Mouse (Mus musculus) liver, postnatal 0 days (tissue): ENCODE results near the gene Col11a2. TPM values are rescaled to one million over a fixed set of nuclear protein-coding genes. Genes with fewer than 3 reads are reported as not detected.
A peak's percentile ranks its signal among the peaks of the same experiment; 100 is the strongest.

Experiments used
- ATAC-seq: fragments of 200-750 bp; cut with Nextera tagmentation; 2 replicates; pipeline ENCODE4 v1.8.0; 2017; ENCODE audit warnings: mild to moderate bottlenecking, moderate library complexity
- DNase-seq: peaks from one replicate; pipeline ENCODE4 v3.0.0-alpha.2; 2016
- H3K27ac ChIP-seq: fragments of 300-500 bp; sonication (generic); 2 replicates; pipeline ENCODE4 v1.5.1; 2014; ENCODE audit warnings: antibody characterized with exemption, moderate library complexity, mild to moderate bottlenecking, low read depth
- H3K27me3 ChIP-seq: fragments of 300-500 bp; sonication (generic); 2 replicates; pipeline ENCODE4 v1.6.1; 2014; ENCODE audit warnings: low read length, control low read depth, mixed read lengths; ENCODE audit not compliant: insufficient read depth
- H3K36me3 ChIP-seq: fragments of 300-500 bp; sonication (generic); replicated peaks from 2 replicates; pipeline ENCODE4 v1.6.1; 2014; ENCODE audit warnings: mild to moderate bottlenecking, control low read depth, low read length, moderate library complexity, mixed read lengths; ENCODE audit not compliant: insufficient read depth
- H3K4me1 ChIP-seq: fragments of 300-500 bp; sonication (generic); 2 replicates; pipeline ENCODE4 v1.6.1; 2014; ENCODE audit warnings: antibody characterized with exemption, mild to moderate bottlenecking, control low read depth; ENCODE audit not compliant: insufficient read depth
- H3K4me2 ChIP-seq: fragments of 300-500 bp; sonication (generic); 2 replicates; pipeline ENCODE4 v1.6.1; 2014; ENCODE audit warnings: low read depth, mild to moderate bottlenecking, low read length, moderate library complexity, mixed read lengths
- H3K4me3 ChIP-seq: fragments of 300-500 bp; sonication (generic); 2 replicates; pipeline ENCODE4 v1.5.1; 2014; ENCODE audit warnings: low read depth, low read length
- H3K9ac ChIP-seq: fragments of 300-500 bp; sonication (generic); replicated peaks from 2 replicates; pipeline ENCODE4 v1.6.1; 2014; ENCODE audit warnings: mild to moderate bottlenecking, moderate library complexity
- H3K9me3 ChIP-seq: fragments of 300-500 bp; sonication (generic); 2 replicates; pipeline ENCODE4 v1.6.1; 2016; ENCODE audit warnings: mild to moderate bottlenecking, control low read depth, low read length, mixed read lengths
- CTCF ChIP-seq: sonication (generic); IDR thresholded peaks from 2 replicates; pipeline ENCODE4 v1.5.1; 2016; ENCODE audit warnings: antibody characterized with exemption, low read depth
- EP300 ChIP-seq: IDR thresholded peaks from 2 replicates; pipeline ENCODE4 v1.6.1; 2016; ENCODE audit warnings: antibody characterized with exemption, low read depth, mild to moderate bottlenecking
- WGBS: fragments of 180-500 bp; shearing (Covaris S2); extraction: QIAGEN DNeasy Blood & Tissue Kit; methylation state at CpG from one replicate; pipeline ENCODE4 v1.1.7; 2014; ENCODE audit not compliant: insufficient replicate concordance; 5-methylcytosine and 5-hydroxymethylcytosine counted together
- polyA plus RNA-seq: library from polyadenylated mRNA; unstranded; fragments of >200 nt; fragmentation: Nextera tagmentation; extraction: Ambion mirVana; gene quantifications from 2 replicates; pipeline ENCODE4 v1.2.1, GENCODE M21; 2015

Gene Col11a2
- polyA plus RNA-seq, 1 experiment from 2014 or later: 0.47 TPM

GRCm38 (mm10) chr17:34028501-34029149, 10.6 kb upstream of the Col11a2 start:
- H3K4me1 ChIP-seq: peaks cover 60% of the 10 kb centered on the region
- no peak overlapping the region for H3K27ac ChIP-seq
- ATAC-seq (no peak), DNase-seq (no peak)
- H3K36me3 ChIP-seq: peaks cover 19% of the 10 kb centered on the region
- no peaks in the 10 kb centered on the region for H3K9me3 ChIP-seq
- H3K4me2 ChIP-seq: no peak overlapping the region
- H3K27me3 ChIP-seq: no peaks in the 10 kb centered on the region
- H3K9ac ChIP-seq: no peak overlapping the region
- TF ChIP-seq EP300 (no peak), CTCF (no peak)
- 74% methylated on average over 17 of the region's 17 CpGs for WGBS
- H3K4me3 ChIP-seq: no peak overlapping the region

DNA sequence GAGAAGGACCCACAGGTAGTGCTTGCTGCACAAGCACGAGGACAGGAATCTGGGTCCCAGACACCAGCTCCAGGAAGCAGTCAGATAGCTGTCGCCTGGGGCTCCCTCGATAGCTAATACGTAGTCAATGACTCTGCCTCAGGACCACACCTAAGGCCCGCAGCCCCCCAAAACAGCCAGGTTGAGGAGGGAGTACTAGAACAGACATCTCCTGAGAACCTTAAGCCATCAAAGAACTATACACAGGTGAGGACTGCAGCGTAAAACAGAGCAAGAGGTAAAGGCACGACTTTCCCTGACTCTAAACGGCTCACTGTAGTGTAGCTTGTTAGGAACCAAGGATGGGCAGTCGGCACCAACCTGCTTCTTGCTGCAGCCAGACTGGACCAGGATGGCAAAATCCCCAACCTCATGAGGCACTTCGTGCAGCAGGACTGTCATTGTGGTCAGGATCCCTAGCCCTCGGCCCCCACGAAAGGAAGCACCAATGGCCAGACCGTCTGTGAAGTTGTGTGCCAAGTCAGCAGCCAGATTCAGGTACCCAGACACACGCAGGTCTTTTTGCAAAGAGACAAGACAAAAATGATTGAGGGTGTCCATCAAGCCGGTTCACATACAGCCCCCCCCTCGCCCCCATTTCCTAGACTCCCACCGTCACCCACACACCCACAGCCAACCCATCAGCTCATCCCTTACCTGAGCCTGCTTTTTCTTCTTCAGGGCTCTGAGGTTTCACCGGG, 9.9 kb upstream of the Col11a2 start:
- TF ChIP-seq CTCF (no peak), EP300 (no peak)
- peak overlapping the region; percentile 94 for H3K4me2 ChIP-seq
- peak overlapping the region; percentile 79; the same call in 1 of the 2 replicates for H3K4me3 ChIP-seq
- no peaks in the 10 kb centered on the region for H3K27me3 ChIP-seq
- H3K9ac ChIP-seq: no peak overlapping the region
- DNase-seq (peak; percentile 9), ATAC-seq (no peak)
- 79% methylated on average over 18 of the region's 18 CpGs for WGBS
- peaks cover 24% of the 10 kb centered on the region for H3K36me3 ChIP-seq
- H3K27ac ChIP-seq: no peak overlapping the region
- no peaks in the 10 kb centered on the region for H3K9me3 ChIP-seq
- peaks cover 59% of the 10 kb centered on the region for H3K4me1 ChIP-seq

- Histone ChIP-seq H3K9me3 (no peaks in the 10 kb centered on the region), H3K4me2 (peak overlapping the region; percentile 94), H3K36me3 (peaks cover 27% of the 10 kb centered on the region), H3K9ac (peak overlapping the region; percentile 81), H3K4me1 (peaks cover 58% of the 10 kb centered on the region), H3K4me3 (peak overlapping the region; percentile 79), H3K27ac (peak overlapping the region; percentile 96; the same call in 1 of the 2 replicates), H3K27me3 (no peaks in the 10 kb centered on the region)
- DNase-seq (peak; percentile 13), ATAC-seq (no peak)
- no peak for TF ChIP-seq EP300
- TF ChIP-seq CTCF: no peak
- 80% methylated on average over 21 of the region's 21 CpGs for WGBS
These were observed 9.2 kb upstream of the Col11a2 start for GRCm38 (mm10) chr17:34029890-34030595.

GRCm38 (mm10) chr17:34030861-34031326, 8.3 kb upstream of the Col11a2 start:
- ATAC-seq (peak; percentile 2; the same call in 1 of the 2 replicates), DNase-seq (no peak)
- Histone ChIP-seq H3K27ac (peak overlapping the region; percentile 96), H3K9ac (peak overlapping the region; percentile 81), H3K4me2 (peak overlapping the region; percentile 94), H3K36me3 (peaks cover 33% of the 10 kb centered on the region), H3K27me3 (no peaks in the 10 kb centered on the region), H3K4me1 (peaks cover 49% of the 10 kb centered on the region), H3K4me3 (peak overlapping the region; percentile 79), H3K9me3 (no peaks in the 10 kb centered on the region)
- WGBS: 3% methylated on average over 20 of the region's 20 CpGs
- no peak for TF ChIP-seq EP300
- TF ChIP-seq CTCF: no peak

DNA sequence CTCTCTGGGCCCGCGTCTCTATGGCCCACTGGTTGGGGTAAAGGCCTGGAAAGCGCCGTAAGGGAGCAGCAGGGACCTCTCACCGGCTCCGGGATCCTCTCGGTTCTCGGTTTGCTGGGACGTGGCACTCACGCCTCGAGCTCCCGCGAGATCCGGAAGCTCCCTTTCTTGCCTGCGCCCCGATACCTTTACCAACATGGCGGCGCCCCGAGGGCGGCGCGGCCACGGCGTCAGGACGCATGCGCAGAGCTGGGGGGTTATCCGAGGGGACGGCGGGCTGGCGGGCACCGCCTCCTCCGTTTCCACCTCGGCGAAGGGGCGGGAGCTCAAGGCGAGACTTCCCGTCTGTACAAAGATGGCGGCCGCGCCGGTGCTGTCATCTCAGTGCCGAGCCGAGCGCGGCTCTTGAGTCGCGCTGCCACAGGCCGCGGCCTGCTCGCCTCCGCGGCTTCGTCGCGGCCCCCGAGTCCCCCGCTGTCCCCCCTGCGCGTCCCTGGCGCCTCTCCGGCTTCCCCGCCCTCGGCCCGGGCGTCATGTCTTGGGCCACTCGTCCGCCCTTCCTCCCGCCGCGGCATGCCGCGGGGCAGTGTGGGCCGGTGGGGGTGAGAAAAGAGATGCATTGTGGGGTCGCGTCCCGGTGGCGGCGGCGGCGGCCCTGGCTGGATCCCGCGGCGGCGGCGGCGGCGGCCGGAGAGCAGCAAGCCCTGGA, 7.6 kb upstream of the Col11a2 start, which contains the start of the genes Slc39a7 and Rxrb:
TSS of gene Slc39a7 (minus strand) at position 218 of the 709 bp plus-strand sequence.
TSS of gene Rxrb (plus strand) at position 348 of the 709 bp plus-strand sequence.
- Histone ChIP-seq H3K9ac (peak within 1 kb of the TSS; percentile 88), H3K27me3 (no peaks in the 10 kb centered on the region), H3K27ac (peak within 1 kb of the TSS; percentile 96), H3K4me3 (peak within 1 kb of the TSS; percentile 79), H3K4me2 (peak within 1 kb of the TSS; percentile 94), H3K4me1 (peaks cover 45% of the 10 kb centered on the region), H3K9me3 (no peaks in the 10 kb centered on the region), H3K36me3 (peaks cover 40% of the 10 kb centered on the region)
- WGBS: under 1% methylated on average over 70 of the region's 88 CpGs
- DNase-seq: peak; percentile 99
- TF ChIP-seq CTCF: no peak
- peak; percentile 53; the same call in 1 of the 2 replicates for TF ChIP-seq EP300
- ATAC-seq: peak; percentile 79
